Mouse (Mus musculus): ENCODE results near the gene Gal3st2b.
"Not testable (repeated sequence)": the region's sequence is repeated elsewhere in the genome, so short reads cannot be mapped to it uniquely, and the experiment has no call there.

- not testable (repeated sequence) for TF ChIP-seq CTCF (IDR thresholded peaks at IDR 0.05); POLR2A (IDR thresholded peaks at IDR 0.05; ENCODE audit: insufficient read depth, low read depth, low read length); EP300 (IDR thresholded peaks at IDR 0.05; ENCODE audit: insufficient read depth, low read depth, low read length)
Measured at GRCm38 (mm10) chr1:93908977-93909586, 9.0 kb upstream of the Gal3st2b start.
